Mouse (Mus musculus) adrenal gland, adult (tissue): ENCODE measurements around the gene Vmn1r179.
"Not testable (repeated sequence)": the region's sequence is repeated elsewhere in the genome, so short reads cannot be mapped to it uniquely, and the experiment has no call there.

Experiments
- DNase-seq, 2 experiments: peaks; one replicate each; pipeline ENCODE4 v3.0.0; 2022 to 2023; ENCODE audit warnings: low spot score in 1 of 2; ENCODE audit not compliant: inconsistent age in 2 of 2

Gene Vmn1r179

DNA sequence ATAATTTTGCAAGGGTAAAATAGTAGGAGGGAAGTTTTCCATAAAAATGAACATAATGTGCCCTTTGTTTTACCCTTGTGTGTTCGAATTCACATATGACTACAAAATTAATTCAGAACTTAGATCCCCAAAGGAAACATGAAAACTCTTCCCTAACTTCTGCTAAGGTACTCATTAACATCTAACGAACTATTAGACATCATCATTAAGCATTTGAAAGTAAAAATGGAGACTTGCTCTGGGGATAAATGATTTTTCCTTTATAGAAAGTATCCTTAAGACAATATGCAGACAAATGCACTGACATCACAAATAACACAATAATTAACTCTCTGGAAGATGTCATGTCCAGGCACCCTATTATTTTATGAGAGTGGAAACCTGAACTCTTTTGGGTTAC, at the start of gene Vmn1r179:
Gene Vmn1r179 (plus strand): TSS at position 301 of the 400 bp plus-strand sequence.
- DNase-seq, result no peak

DNA sequence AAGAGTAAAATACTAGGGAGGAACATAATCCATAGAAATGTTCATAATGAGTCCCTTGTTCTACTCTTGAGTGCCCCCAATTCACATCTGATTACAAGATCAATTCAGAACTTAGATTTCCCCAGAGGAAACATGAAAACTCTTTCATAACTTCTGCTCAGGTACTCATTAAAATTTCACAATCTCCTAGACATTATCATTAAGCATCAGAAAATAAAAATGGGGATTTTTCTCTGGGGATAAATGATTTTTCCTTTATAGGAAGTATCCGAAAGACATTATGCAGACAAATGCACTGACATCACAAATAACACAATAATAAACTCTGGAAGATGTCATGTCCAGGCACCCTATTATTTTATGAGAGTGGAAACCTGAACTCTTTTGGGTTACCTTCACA, 35.1 kb upstream of the Vmn1r179 start, which contains the start of gene Vmn1r178:
Gene Vmn1r178 (plus strand): TSS at position 301 of the 400 bp plus-strand sequence.
- DNase-seq, result no peak

DNA sequence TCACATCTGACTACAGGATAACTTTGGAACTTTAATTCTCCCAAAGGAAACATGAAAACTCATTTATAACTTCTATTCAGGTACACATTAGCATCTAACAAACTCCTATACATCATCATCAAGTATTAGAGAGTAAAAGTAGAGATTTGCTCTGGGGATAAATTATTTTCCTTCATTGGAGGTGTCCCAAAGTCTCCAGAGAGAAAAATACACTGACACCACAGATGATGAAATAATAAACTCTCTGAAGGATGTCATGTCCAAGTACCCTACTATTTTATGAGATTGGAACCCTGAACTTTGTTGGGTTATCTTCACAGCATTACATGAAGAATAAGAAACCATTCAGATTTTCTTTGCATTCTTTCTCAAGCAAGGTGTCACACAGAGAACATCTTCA, 23.6 kb downstream of the Vmn1r179 start, which contains the start of gene Vmn1r180:
Gene Vmn1r180 (plus strand): TSS at position 301 of the 400 bp plus-strand sequence.
- no peak for DNase-seq

DNA sequence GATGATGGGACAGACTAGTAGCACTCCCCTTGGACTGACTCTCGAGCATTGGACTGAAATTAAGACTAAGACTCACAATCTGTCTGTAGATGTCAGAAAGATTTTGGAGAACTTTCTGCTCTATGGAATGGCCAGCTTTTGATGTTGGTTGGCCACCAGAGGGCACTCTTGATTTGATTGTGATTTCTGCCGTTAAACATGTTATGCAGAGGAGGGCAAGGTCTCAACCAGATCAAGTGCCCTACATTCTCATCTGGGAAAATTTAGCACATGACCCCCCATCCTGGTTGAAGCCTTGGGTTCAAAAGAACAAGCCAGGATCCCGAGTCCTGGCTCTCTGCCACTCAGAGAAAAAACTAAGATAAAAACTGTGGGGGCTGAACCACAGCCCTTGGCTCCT, 41.3 kb downstream of the Vmn1r179 start:
- DNase-seq, result peak; percentile 14 to 65

DNA sequence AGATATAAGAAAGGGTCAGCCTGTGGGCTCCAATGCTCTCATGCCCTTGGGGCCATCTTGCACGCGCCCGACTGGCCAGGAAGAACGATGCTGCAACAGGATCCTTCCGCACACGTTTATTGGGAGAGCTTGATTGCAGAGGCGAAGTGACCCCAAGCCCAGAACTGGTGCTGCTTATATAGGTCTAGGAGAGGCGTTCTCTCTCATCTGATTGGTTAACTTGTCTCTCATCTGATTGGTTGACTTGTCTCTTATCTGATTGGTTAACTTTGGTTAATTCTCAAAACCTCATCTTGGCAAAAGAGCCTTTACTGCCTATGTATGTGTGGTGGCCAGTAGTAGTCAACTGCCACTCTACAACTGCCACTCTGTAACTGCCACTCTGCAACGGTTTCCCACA, 47.5 kb downstream of the Vmn1r179 start, which contains the start of gene Vmn1r181:
Gene Vmn1r181 (plus strand): TSS at position 301 of the 400 bp plus-strand sequence.
- DNase-seq, result not testable (repeated sequence)
